Mouse (Mus musculus): ENCODE data around the gene Wdr18.
A peak's percentile ranks its signal among the peaks of the same experiment; 100 is the strongest.

GRCm38 (mm10) chr10:79983670-79984069, 23.7 kb downstream of the Wdr18 start:
- no peak for TF ChIP-seq CTCF (IDR thresholded peaks at IDR 0.05; ENCODE audit: low read depth, low read length)
- TF ChIP-seq POLR2A (IDR thresholded peaks at IDR 0.05; ENCODE audit: extremely low read depth, insufficient read depth, low read length) = 0 out of 2 replicates have a peak, but pooled peaks have one; percentile 35
